Mouse (Mus musculus): ENCODE measurements at regions not wholly inside any gene's neighbourhood (a gene's known extent, or its start where the extent isn't known, plus 50 kb on each side); places are given as distances from the start of the nearest gene placed in this dataset.

GRCm38 (mm10) chr12:16276301-16276700 is 334.5 kb downstream of the Lpin1 start:
- TF ChIP-seq CTCF (IDR thresholded peaks at IDR 0.05; ENCODE audit: low read depth, low read length) (no peak), POLR2A (IDR thresholded peaks at IDR 0.05; ENCODE audit: borderline replicate concordance, low read depth, low read length) (no peak)
